Mouse (Mus musculus): ENCODE measurements around the gene Adcy7. TPM values are rescaled to one million over a fixed set of nuclear protein-coding genes. Genes with fewer than 3 reads are reported as not detected.

Gene Adcy7
- total RNA-seq, 2 experiments from 2014 or later, result 9.4 to 10.3 TPM

- no peak for DNase-seq (ENCODE audit: extremely low spot score in 1 of 2, low spot score in 2 of 2)
These were observed 20.7 kb downstream of the Adcy7 start for GRCm38 (mm10) chr8:88292926-88293325.

GRCm38 (mm10) chr8:88293590-88294356 lies 21.6 kb downstream of the Adcy7 start:
- intact Hi-C loops (cut with DNase I), result no loop called here
- DNase-seq (ENCODE audit: extremely low spot score in 1 of 2, low spot score in 2 of 2), result no peak

More at GRCm38 (mm10) chr8:88292926-88293325, 20.7 kb downstream of the Adcy7 start:
- intact Hi-C loops (cut with DNase I), result no loop called here

- peak in 1 of 2 experiments; percentile 11 for DNase-seq (ENCODE audit: extremely low spot score in 1 of 2, low spot score in 2 of 2)
- intact Hi-C loops (cut with DNase I), result no loop called here
These were observed 22.8 kb downstream of the Adcy7 start for GRCm38 (mm10) chr8:88294977-88295376.

GRCm38 (mm10) chr8:88297976-88298732 lies 26.0 kb downstream of the Adcy7 start:
- no peak for DNase-seq (ENCODE audit: extremely low spot score in 1 of 2, low spot score in 2 of 2)
- intact Hi-C loops (cut with DNase I), result no loop called here

DNA sequence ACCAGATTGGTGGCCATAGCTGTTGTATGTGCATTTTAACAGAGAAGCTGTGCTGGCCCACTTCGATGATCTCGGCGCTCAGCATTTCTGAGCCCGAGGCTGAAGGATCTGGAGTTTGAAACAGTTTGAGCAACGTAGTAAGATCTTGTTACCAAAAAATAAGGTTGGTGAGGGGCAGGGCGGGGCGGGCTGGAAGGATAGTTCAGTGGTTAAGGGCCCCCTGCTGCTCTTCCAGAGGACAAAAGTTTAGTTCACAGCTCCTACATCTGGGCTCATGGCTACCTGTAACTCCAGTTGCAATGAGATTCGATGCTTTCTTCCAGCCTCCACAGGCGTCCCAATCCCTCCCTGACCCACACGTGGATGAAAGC lies 26.5 kb downstream of the Adcy7 start:
- intact Hi-C loops (cut with DNase I), result no loop called here
- DNase-seq (ENCODE audit: extremely low spot score in 1 of 2, low spot score in 2 of 2), result no peak

GRCm38 (mm10) chr8:88299907-88300603 lies 27.9 kb downstream of the Adcy7 start:
- intact Hi-C loops (cut with DNase I), result no loop called here
- DNase-seq (ENCODE audit: extremely low spot score in 1 of 2, low spot score in 2 of 2), result no peak

DNA sequence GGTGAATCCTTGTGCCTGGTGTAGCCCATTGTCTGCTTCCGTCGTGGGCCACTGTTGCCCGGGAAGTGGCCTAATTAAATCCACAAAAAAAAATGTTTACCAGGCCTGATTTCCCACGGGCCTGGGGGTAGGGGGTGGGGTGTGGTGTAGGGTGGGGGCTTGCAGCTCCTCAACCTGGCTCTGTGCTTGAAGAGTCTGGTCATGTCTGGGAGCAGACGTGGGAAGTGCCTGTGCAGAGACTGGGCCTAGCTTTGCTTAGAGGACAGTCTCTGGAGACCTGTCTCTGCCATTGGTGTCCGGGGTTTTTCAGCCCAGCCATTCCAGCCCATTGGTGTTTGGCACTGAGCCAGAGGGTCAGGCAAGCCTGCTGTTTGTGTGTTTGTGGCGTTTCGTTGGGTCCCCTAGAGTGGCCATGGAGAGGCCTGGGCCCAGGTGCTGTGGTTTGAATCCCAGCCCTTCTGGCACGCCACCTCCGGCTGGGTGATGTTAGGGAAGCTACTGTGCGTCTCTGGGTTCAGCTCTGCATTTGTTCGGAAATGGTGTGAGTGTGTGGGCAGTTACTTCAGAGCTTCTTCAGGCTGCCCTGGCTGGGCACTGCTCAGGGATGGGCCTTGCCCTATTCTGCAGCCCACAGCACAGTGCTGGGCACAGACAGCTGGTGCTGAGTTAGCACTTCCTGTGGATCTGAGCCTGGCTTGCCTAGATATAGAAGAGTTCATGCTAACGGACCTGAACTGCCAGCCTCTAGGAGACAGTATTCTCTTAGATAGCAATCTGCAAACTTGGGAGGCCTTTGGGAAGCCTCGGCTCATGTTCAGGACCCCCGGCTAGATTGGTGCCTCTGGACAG lies 29.6 kb downstream of the Adcy7 start:
- no peak for DNase-seq (ENCODE audit: extremely low spot score in 1 of 2, low spot score in 2 of 2)
- intact Hi-C loops (cut with DNase I), result no loop called here

DNA sequence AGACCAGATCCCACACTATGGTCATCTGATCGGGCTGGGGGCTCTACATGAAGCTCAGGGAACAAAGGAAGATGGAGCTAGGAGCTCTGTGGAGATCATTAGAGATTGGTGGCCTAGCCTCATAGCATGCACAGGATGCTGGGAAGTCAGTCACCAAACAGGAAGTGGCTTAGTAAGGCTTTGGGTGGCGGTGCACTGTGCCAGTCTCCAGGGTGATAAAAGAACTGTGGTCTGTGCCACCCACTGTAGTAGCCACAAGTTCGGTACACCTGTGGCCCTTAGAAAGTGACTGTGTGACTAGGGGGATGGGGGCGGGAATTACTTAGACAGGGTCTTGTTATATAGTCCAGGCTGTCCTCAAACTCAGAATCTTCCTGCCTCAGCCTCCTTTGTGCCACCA lies 33.6 kb downstream of the Adcy7 start:
- intact Hi-C loops (cut with DNase I), result no loop called here
- no peak for DNase-seq (ENCODE audit: extremely low spot score in 1 of 2, low spot score in 2 of 2)

GRCm38 (mm10) chr8:88306511-88306910 lies 34.3 kb downstream of the Adcy7 start:
- intact Hi-C loops (cut with DNase I), result no loop called here

DNA sequence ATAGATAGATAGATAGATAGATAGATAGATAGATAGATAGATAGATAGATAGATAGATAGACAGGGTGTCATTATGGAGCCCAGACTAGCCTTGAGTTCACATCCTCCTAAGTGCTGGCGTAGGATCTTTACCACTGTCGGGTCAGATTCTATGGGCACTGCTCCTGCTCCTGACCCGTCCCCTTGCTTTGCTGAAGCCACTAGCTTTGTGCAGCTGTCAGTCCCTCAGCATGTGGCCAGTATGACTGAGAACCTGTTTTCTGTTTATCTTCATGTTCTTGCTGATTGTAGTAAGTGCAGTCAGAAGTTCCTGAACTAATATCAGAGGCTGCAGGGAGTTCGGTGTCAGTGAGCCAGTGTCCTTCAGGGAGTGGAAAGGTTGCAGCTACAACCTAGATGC lies 35.5 kb downstream of the Adcy7 start:
- peak in 1 of 2 experiments; percentile 4 for DNase-seq (ENCODE audit: extremely low spot score in 1 of 2, low spot score in 2 of 2)
- intact Hi-C loops (cut with DNase I), result no loop called here

More at GRCm38 (mm10) chr8:88306511-88306910, 34.3 kb downstream of the Adcy7 start:
- DNase-seq (ENCODE audit: extremely low spot score in 1 of 2, low spot score in 2 of 2), result no peak

DNA sequence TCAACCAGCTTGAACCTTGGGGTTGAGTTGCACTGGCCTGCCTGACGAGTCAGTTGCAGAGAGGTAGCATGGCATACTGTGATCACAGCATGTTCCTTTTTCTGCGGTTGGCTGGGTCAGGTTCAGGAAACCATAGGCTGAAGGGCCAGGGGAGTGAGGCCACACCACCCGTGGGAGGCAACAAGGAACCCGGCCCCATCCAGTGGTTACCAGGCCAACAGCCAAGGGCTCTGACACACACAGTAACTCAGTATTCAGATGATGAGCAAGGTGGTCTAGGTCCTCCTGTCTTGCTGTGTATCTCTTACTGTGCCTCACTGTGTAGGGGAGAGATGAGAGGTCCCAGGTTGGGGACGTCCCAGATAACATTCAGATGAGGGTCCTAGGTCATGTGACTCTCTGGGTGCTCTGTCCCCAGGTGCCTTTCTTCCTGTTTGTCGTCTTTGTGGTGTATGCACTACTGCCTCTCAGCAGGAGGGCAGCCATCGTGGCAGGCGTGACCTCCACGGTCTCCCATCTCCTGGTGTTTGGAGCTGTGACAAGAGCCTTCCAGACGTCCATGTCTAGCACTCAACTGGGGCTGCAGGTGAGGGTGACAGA lies 37.2 kb downstream of the Adcy7 start:
- intact Hi-C loops (cut with DNase I), result no loop called here
- no peak for DNase-seq (ENCODE audit: extremely low spot score in 1 of 2, low spot score in 2 of 2)

DNA sequence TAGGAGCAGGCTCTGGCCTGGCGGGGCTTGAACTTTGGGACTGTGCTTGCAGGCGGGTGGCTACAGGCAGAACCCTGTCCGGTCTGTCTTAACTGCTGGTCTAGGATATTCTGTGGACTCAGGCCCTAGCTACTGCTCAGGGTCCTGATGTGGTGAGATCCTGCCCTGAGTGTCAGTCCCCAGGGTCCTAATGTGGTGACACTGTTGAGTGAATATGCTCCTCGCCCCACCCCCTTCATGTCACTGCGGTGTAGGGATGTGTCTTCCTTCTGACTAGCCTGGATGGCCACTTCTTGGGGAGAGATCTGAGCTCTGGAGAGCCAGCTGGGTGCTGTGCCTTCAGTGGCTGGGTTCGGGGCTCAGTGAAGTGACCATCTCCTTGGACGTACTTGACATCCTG lies 37.7 kb downstream of the Adcy7 start:
- intact Hi-C loops (cut with DNase I), result no loop called here
- no peak for DNase-seq (ENCODE audit: extremely low spot score in 1 of 2, low spot score in 2 of 2)

DNA sequence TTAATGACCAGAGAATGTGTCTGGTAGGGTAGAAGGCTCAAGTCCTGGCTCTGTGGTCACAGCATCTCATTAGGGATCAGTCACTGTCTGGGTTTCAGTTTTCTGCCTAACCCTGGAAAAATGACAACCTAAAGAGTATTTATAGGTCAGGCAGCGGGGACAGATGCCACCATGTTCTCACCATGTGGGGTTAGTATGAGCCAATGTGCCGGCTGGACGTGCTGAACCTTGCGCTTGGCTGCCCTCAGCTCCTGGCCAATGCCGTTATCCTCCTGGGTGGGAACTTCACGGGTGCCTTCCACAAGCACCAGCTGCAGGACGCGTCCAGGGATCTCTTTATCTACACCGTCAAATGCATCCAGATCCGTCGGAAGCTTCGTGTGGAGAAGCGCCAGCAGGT lies 38.1 kb downstream of the Adcy7 start:
- intact Hi-C loops (cut with DNase I), result no loop called here
- DNase-seq (ENCODE audit: extremely low spot score in 1 of 2, low spot score in 2 of 2), result no peak

GRCm38 (mm10) chr8:88312966-88313365 lies 40.8 kb downstream of the Adcy7 start:
- no peak for DNase-seq (ENCODE audit: extremely low spot score in 1 of 2, low spot score in 2 of 2)
- intact Hi-C loops (cut with DNase I), result no loop called here

DNA sequence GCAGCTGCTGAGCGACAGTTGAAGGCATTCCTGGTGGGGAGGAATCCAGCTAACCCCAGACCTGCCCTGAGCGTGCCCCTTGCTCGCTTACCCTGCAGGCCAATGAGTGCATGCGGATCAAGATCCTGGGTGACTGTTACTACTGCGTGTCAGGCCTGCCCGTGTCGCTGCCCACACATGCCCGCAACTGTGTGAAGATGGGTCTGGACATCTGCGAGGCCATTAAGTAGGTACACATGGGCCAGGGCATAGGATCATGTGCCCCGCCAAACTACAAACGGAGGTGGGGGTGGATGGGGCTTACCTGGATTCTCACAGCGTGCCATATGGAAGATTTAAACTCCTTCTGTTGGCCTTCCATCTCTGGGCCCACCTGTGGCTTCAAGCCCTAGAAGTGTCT lies 41.8 kb downstream of the Adcy7 start:
- intact Hi-C loops (cut with DNase I), result no loop called here
- DNase-seq (ENCODE audit: extremely low spot score in 1 of 2, low spot score in 2 of 2), result no peak

DNA sequence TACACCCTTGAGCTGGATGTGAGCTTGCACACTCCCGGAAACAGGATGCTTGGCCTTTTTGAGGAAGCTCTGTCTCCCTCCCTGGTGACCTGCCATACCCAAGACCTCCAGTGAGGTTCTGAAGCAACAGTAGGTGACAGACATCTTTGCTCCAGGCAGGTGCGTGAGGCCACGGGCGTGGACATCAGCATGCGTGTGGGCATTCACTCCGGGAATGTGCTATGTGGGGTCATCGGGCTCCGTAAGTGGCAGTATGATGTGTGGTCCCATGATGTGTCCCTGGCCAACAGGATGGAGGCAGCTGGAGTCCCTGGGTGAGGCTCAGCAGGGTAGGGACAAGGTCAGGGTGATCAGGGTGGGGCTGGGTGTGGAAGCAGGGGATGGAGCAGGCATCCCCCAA lies 43.1 kb downstream of the Adcy7 start:
- intact Hi-C loops (cut with DNase I), result no loop called here
- DNase-seq (ENCODE audit: extremely low spot score in 1 of 2, low spot score in 2 of 2), result no peak

DNA sequence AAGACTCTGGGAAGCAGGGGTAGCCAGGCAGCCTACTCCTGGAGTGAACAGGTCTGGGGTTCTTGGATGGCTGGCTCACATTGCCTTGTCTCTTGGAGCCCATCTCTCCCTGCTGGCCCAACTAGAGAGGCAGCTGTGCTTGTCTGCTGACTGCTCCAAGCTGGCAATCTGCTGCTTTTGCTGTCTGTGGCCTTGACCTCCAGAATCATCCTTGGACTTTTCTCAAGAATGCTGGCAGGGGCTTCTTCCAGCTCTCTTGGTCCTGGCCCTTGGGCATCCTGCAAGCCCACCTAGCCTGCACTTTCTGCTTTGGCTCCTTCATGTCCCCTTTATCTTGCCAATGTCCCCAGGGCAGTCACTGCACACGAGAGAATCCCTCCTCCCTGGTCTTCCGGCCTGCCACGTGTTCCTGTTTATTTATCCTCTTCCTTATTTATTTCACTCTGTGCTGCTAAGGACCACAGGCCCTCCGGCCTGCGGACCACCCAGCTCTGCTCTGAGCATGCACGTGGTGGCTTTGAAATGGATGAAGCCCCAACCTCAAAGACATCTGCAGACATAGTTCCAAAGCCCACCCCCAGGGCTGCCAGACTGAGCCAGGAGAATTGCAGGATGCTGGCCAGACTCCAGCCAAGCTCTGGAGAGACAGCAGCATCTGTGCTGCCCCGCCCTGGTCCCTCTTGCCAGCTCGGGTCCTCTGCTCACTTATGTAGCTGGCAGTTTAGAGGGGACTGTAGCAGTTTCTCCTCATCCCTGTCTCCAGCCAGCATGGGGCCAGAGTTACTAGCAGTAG lies 44.1 kb downstream of the Adcy7 start:
- peak; percentile 30 to 89 for DNase-seq (ENCODE audit: extremely low spot score in 1 of 2, low spot score in 2 of 2)
- intact Hi-C loops (cut with DNase I), result no loop called here

DNA sequence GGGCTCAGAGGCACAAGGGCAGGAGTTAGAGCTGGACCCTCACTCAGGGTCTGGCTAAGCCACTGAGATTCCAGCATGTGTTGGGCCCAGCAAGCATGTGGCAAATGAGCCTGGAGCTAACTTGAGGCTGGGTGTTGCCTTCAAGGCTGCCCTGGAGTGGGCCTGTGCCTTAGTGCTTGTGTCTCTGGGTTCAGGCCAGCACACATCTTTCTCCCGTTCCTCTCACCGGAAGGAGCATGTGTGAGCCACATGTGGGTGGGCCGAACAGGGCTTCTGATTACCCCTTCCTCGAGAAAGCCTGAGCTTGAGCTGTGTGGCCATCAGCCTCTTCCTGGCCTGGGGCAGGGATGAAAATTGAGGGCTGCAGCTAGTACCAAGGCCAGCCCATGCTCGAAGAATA lies 45.1 kb downstream of the Adcy7 start:
- no peak for DNase-seq (ENCODE audit: extremely low spot score in 1 of 2, low spot score in 2 of 2)
- intact Hi-C loops (cut with DNase I), result no loop called here
